Mouse (Mus musculus) embryonic stem cell, embryonic (primary cell): ENCODE results near the gene Mrm3.

ENCODE experiments used
- CTCF ChIA-PET, 4 experiments: fragments of 300-600 bp in 2 of 4; fragments of 350-600 bp in 2 of 4; sonication (Branson Sonifier 250); formaldehyde crosslinking; loops; one replicate each; lab custom pipeline; 2022; ENCODE audit warnings: inconsistent platforms in 2 of 4; lab: Charles Lee
- POLR2A ChIA-PET, 4 experiments: fragments of 300-600 bp in 2 of 4; fragments of 350-600 bp in 2 of 4; sonication (Branson Sonifier 250); formaldehyde crosslinking; loops; one replicate each; lab custom pipeline; 2022; ENCODE audit warnings: antibody characterized with exemption in 4 of 4, inconsistent platforms in 1 of 4; lab: Charles Lee

Mrm3 gene

DNA sequence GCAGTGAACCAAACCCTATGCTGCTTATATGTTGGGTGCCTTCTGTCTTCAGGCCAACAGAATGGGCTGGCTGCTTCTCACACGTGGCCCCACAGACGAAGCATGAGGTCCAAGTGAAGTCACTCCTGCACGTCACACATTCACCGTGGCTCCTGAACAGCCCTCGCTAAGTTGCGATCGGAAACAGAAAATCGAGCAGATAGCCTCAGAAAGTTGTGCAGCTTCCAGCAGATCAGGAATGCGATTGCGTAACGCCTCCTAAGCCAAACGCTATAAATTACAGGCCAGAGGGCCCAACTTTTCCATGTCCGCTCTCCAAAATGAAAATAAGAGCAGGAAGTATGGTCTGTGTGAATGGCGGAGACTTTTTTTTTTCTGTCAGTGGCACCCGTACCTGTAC is 48.9 kb downstream of the Mrm3 start:
- CTCF ChIA-PET = interaction anchor here in 2 of 4 experiments (0.7 to 1.4 kb wide), 3 partner anchors 11 to 75 kb away, joined by 3 to 5 read pairs (median 4); partner anchors contain the start of genes Dbil5 (in 1 of the 2) and Gemin4 (in 1 of the 2)
- POLR2A ChIA-PET = interaction anchor here in 3 of 4 experiments (0.7 to 7.2 kb wide), 14 partner anchors 8 to 1121 kb away, joined by 3 to 44 read pairs (median 3); partner anchors contain the start of gene Timm22 (in 1 of the 3)

DNA sequence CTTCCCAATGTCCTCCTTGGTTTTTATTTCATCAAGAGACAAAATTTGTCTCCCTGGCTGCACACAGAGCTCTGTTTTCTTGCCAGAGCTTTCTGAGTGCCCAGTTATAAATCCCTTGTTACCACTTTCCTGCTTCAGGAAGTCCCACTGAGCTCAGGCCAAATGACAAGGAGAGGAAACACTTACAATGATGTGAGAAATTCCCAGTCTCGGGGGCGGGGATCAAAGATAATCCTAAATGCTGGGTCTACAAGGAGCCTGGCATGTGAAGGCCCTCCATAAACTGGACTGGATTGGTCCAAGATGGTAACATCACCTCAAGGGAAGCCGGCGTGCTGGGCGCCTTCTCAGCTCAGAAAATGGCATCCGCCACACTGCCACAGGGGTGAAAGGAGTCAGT is 49.3 kb downstream of the Mrm3 start:
- CTCF ChIA-PET = interaction anchor here in 1 of 4 experiments (1.4 kb wide), 2 partner anchors 21 to 75 kb away, joined by 3 to 5 read pairs; partner anchors contain the start of genes Dbil5 and Gemin4
- POLR2A ChIA-PET = interaction anchor here in 3 of 4 experiments (0.6 to 7.2 kb wide), 14 partner anchors 8 to 1121 kb away, joined by 3 to 44 read pairs (median 4); partner anchors contain the start of gene Timm22 (in 1 of the 3)

DNA sequence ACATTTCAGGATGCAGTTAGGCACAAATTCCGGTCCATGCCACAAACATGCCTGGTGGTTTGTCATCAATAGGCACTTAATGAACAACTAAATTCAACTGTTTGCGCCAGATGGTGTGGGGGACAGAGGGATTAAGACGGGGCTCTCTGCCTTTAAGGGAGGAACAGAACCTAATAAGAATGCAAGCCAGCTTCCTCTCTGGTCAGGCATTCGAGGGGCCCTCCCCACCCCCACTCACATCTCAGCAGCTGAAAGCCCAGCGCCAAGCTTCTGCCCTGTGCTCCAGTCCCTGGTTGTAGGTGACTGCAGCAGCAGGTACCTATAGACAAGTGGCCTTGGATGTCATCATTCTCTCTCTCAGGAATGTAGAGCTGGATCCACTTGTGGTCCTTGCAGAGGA is 50.6 kb downstream of the Mrm3 start:
- CTCF ChIA-PET = interaction anchor here in 2 of 4 experiments (1.0 to 1.1 kb wide), 2 partner anchors 11 to 21 kb away, joined by 3 read pairs; no protein-coding TSS in a partner anchor
- POLR2A ChIA-PET = interaction anchor here in 3 of 4 experiments (0.7 to 1.5 kb wide), 5 partner anchors 8 to 33 kb away, joined by 3 to 5 read pairs (median 3); no protein-coding TSS in a partner anchor

DNA sequence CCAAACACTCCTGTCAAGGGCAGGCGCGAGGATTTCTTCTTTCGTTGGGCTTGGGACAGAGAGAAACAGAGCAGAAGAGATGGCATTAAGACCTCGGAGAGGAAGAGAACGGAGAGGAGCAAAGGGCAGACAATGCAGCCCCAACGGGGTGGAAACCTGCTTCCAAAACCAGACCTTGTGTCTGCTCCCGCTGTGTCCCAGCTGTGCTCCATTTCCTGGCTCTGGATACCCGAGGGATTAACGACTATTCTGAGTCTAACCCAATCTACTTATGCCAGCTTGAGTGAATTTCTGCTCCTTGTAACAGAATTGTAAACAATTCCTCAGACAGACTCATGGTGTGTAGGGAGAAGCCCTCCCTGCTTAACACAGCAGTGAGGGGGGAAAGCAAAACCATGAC is 51.3 kb downstream of the Mrm3 start:
- ChIA-PET CTCF (interaction anchor here in 2 of 4 experiments (0.6 to 1.1 kb wide), 4 partner anchors 12 to 31 kb away, joined by 3 read pairs; no protein-coding TSS in a partner anchor), POLR2A (interaction anchor here in 2 of 4 experiments (1.0 to 1.5 kb wide), 4 partner anchors 9 to 32 kb away, joined by 3 to 5 read pairs (median 3); no protein-coding TSS in a partner anchor)

GRCm38 (mm10) chr11:76297252-76297651 is 53.7 kb downstream of the Mrm3 start:
- POLR2A ChIA-PET = interaction anchor here in 3 of 4 experiments (0.6 to 1.5 kb wide), 5 partner anchors 10 to 54 kb away, joined by 3 to 4 read pairs (median 3); no protein-coding TSS in a partner anchor
- CTCF ChIA-PET = no interaction called here

GRCm38 (mm10) chr11:76298457-76299000 is 55.0 kb downstream of the Mrm3 start:
- POLR2A ChIA-PET = interaction anchor here in 3 of 4 experiments (0.6 to 5.5 kb wide), 10 partner anchors 8 to 258 kb away, joined by 3 to 44 read pairs (median 4); no protein-coding TSS in a partner anchor
- CTCF ChIA-PET = interaction anchor here in 3 of 4 experiments (0.6 to 1.6 kb wide), 6 partner anchors 8 to 87 kb away, joined by 3 to 5 read pairs (median 3); no protein-coding TSS in a partner anchor
